Mouse (Mus musculus): ENCODE measurements around the gene Ucp2. TPM values are rescaled to one million over a fixed set of nuclear protein-coding genes. Genes with fewer than 3 reads are reported as not detected.
A peak's percentile ranks its signal among the peaks of the same experiment; 100 is the strongest.

The Ucp2 gene
- 10 to 100 TPM; 29.8 to 36.9 TPM for total RNA-seq (2021)
- long read RNA-seq, experiment 1, partial matches to known transcripts = 6 of 8 reads
- long read RNA-seq, experiment 1, other reads (novel, unspliced or antisense) = 0 of 8 reads
- long read RNA-seq, experiment 2, partial matches to known transcripts = 1 of 5 reads
- long read RNA-seq, experiment 2, other reads (novel, unspliced or antisense) = 0 of 5 reads

GRCm38 (mm10) chr7:100493117-100493483 lies at the start of gene Ucp2:
Gene Ucp2, plus strand, starts transcription at chr7:100493337.
- DNase-seq = peak; percentile 76 to 77
- intact Hi-C loops (cut with DNase I) = no loop called here

GRCm38 (mm10) chr7:100443728-100444127 lies 49.4 kb upstream of the Ucp2 start:
- intact Hi-C loops (cut with DNase I) = no loop called here
- no peak for DNase-seq

GRCm38 (mm10) chr7:100446271-100446670 lies 46.9 kb upstream of the Ucp2 start:
- no peak for DNase-seq
- intact Hi-C loops (cut with DNase I) = no loop called here

- no peak for DNase-seq
- intact Hi-C loops (cut with DNase I) = no loop called here
These were observed 44.6 kb upstream of the Ucp2 start for GRCm38 (mm10) chr7:100448530-100448929.

- no peak for DNase-seq
- intact Hi-C loops (cut with DNase I) = no loop called here
These were observed 44.2 kb upstream of the Ucp2 start for GRCm38 (mm10) chr7:100448985-100449384.

GRCm38 (mm10) chr7:100458153-100458552 lies 35.0 kb upstream of the Ucp2 start:
- no peak for DNase-seq
- intact Hi-C loops (cut with DNase I) = no loop called here

- no peak for DNase-seq
- intact Hi-C loops (cut with DNase I) = no loop called here
These were observed 33.3 kb upstream of the Ucp2 start for GRCm38 (mm10) chr7:100459862-100460261.

GRCm38 (mm10) chr7:100461621-100462151 lies 31.5 kb upstream of the Ucp2 start:
- peak; percentile 66 to 79 for DNase-seq
- intact Hi-C loops (cut with DNase I) = no loop called here

- intact Hi-C loops (cut with DNase I) = no loop called here
- DNase-seq = no peak
These were observed 29.9 kb upstream of the Ucp2 start for GRCm38 (mm10) chr7:100463194-100463593.

GRCm38 (mm10) chr7:100463757-100464156 lies 29.4 kb upstream of the Ucp2 start:
- intact Hi-C loops (cut with DNase I) = no loop called here
- DNase-seq = no peak

GRCm38 (mm10) chr7:100464248-100464647 lies 28.9 kb upstream of the Ucp2 start:
- intact Hi-C loops (cut with DNase I) = no loop called here
- no peak for DNase-seq

- no peak for DNase-seq
- intact Hi-C loops (cut with DNase I) = no loop called here
These were observed 27.9 kb upstream of the Ucp2 start for GRCm38 (mm10) chr7:100465248-100465647.

GRCm38 (mm10) chr7:100465656-100466309 lies 27.4 kb upstream of the Ucp2 start:
- intact Hi-C loops (cut with DNase I) = no loop called here

GRCm38 (mm10) chr7:100466781-100467510 lies 26.2 kb upstream of the Ucp2 start:
- intact Hi-C loops (cut with DNase I) = no loop called here
- no peak for DNase-seq

More at GRCm38 (mm10) chr7:100465656-100466309, 27.4 kb upstream of the Ucp2 start:
- peak; percentile 92 to 93 for DNase-seq

GRCm38 (mm10) chr7:100468761-100469160 lies 24.4 kb upstream of the Ucp2 start:
- intact Hi-C loops (cut with DNase I) = no loop called here
- DNase-seq = no peak

- DNase-seq = no peak
- intact Hi-C loops (cut with DNase I) = no loop called here
These were observed 23.6 kb upstream of the Ucp2 start for GRCm38 (mm10) chr7:100469502-100469901.

GRCm38 (mm10) chr7:100470796-100471406 lies 22.2 kb upstream of the Ucp2 start:
- intact Hi-C loops (cut with DNase I) = no loop called here
- DNase-seq = no peak

- no peak for DNase-seq
- intact Hi-C loops (cut with DNase I) = no loop called here
These were observed 21.7 kb upstream of the Ucp2 start for GRCm38 (mm10) chr7:100471407-100471797.

GRCm38 (mm10) chr7:100472777-100473176 lies 20.4 kb upstream of the Ucp2 start, which contains the start of gene Ucp3:
Gene Ucp3, plus strand, starts transcription at chr7:100472990.
- DNase-seq = peak; percentile 47 to 58
- intact Hi-C loops (cut with DNase I) = no loop called here

- intact Hi-C loops (cut with DNase I) = no loop called here
- no peak for DNase-seq
These were observed 19.2 kb upstream of the Ucp2 start for GRCm38 (mm10) chr7:100473846-100474454.

All from gastrocnemius, postnatal 36 days (tissue).